Mouse (Mus musculus) MEL (cell line): Measurements from ENCODE around the gene Morc1. TPM values are rescaled to one million over a fixed set of nuclear protein-coding genes. Genes with fewer than 3 reads are reported as not detected.

Source experiments
- DNase-seq: peaks from one replicate; pipeline ENCODE4 v3.0.0; 2011; ENCODE audit warnings: low read depth, low spot score
- H3K27ac ChIP-seq: 2 replicates; pipeline ENCODE4 v1.5.1; 2012; ENCODE audit warnings: low read depth, mild to moderate bottlenecking, control low read depth, low read length, moderate library complexity; ENCODE audit not compliant: control insufficient read depth
- H3K27me3 ChIP-seq, 2 experiments: fragments of 150-350 bp in 1 of 2; sonication (generic) in 1 of 2; 2 replicates each; pipeline ENCODE4 v1.6.1; 2012; ENCODE audit warnings: low read length in 2 of 2, mild to moderate bottlenecking in 2 of 2, improper control_type of control experiment in 1 of 2, moderate library complexity in 1 of 2; ENCODE audit not compliant: insufficient read depth in 2 of 2, control insufficient read depth in 1 of 2
- H3K36me3 ChIP-seq, 2 experiments: 2 replicates each; pipeline ENCODE4 v1.6.1; 2012 to 2014; ENCODE audit warnings: low read length in 2 of 2, improper control_type of control experiment in 1 of 2, inconsistent platforms in 1 of 2, mild to moderate bottlenecking in 1 of 2; ENCODE audit not compliant: insufficient read depth in 2 of 2, control insufficient read depth in 1 of 2
- H3K4me1 ChIP-seq, 2 experiments: fragments of 150-350 bp in 1 of 2; sonication (generic) in 1 of 2; 2 replicates each; pipeline ENCODE4 v1.6.1; 2012; ENCODE audit warnings: low read length in 2 of 2, improper control_type of control experiment in 1 of 2, mild to moderate bottlenecking in 1 of 2; ENCODE audit not compliant: insufficient read depth in 2 of 2, control insufficient read depth in 1 of 2
- H3K4me3 ChIP-seq, 2 experiments: fragments of 150-350 bp in 1 of 2; sonication (generic) in 1 of 2; 2 replicates each; pipeline ENCODE4 v1.5.1; 2012; ENCODE audit warnings: low read depth in 2 of 2, low read length in 2 of 2, mild to moderate bottlenecking in 2 of 2, moderate library complexity in 2 of 2, control low read depth in 1 of 2, improper control_type of control experiment in 1 of 2; ENCODE audit not compliant: control insufficient read depth in 1 of 2, insufficient read depth in 1 of 2
- H3K79me2 ChIP-seq: 2 replicates; pipeline ENCODE4 v1.6.1; 2012; ENCODE audit warnings: mild to moderate bottlenecking, low read length, moderate library complexity; ENCODE audit not compliant: control insufficient read depth, poor library complexity, insufficient read depth
- H3K9ac ChIP-seq: 2 replicates; pipeline ENCODE4 v1.6.1; 2012; ENCODE audit warnings: low read depth, mild to moderate bottlenecking, control low read depth, low read length, moderate library complexity; ENCODE audit not compliant: control insufficient read depth, poor library complexity, severe bottlenecking
- H3K9me3 ChIP-seq: fragments of 150-350 bp; sonication (generic); replicated peaks from 2 replicates; pipeline ENCODE4 v1.6.1; 2012; ENCODE audit warnings: mild to moderate bottlenecking, low read length, improper control_type of control experiment, moderate library complexity; ENCODE audit not compliant: insufficient read depth
- BHLHE40 ChIP-seq: IDR thresholded peaks from 2 replicates; pipeline ENCODE4 v1.6.1; 2012; ENCODE audit warnings: low read depth, mild to moderate bottlenecking, inconsistent platforms, low read length, improper control_type of control experiment, borderline replicate concordance
- CTCF ChIP-seq, 3 experiments: IDR thresholded peaks in 2 of 3; conservative IDR thresholded peaks in 1 of 3; 2 replicates each; pipeline ENCODE4 v1.5.1; 2011 to 2012; ENCODE audit warnings: low read length in 3 of 3, low read depth in 2 of 3, mild to moderate bottlenecking in 2 of 3, improper control_type of control experiment in 1 of 3, inconsistent platforms in 1 of 3, mixed read lengths in 1 of 3, moderate library complexity in 1 of 3; ENCODE audit not compliant: control insufficient read depth in 1 of 3, insufficient read depth in 1 of 3, poor library complexity in 1 of 3, severe bottlenecking in 1 of 3
- ELF1 ChIP-seq: IDR thresholded peaks from 2 replicates; pipeline ENCODE4 v1.6.1; 2014; ENCODE audit warnings: low read depth, mild to moderate bottlenecking, inconsistent platforms, low read length, improper control_type of control experiment, moderate library complexity
- EP300 ChIP-seq, 2 experiments: IDR thresholded peaks; 2 replicates each; pipeline ENCODE4 v1.6.1; 2011; ENCODE audit warnings: improper control_type of control experiment in 2 of 2, low read length in 2 of 2, low read depth in 1 of 2, mild to moderate bottlenecking in 1 of 2
- KAT2A ChIP-seq: conservative IDR thresholded peaks from 2 replicates; pipeline ENCODE4 v1.6.1; 2012; ENCODE audit warnings: low read depth, low read length, improper control_type of control experiment, inconsistent platforms
- MAZ ChIP-seq: IDR thresholded peaks from 2 replicates; pipeline ENCODE4 v1.6.1; 2012; ENCODE audit warnings: low read depth, mild to moderate bottlenecking, inconsistent platforms, low read length, improper control_type of control experiment
- MEF2A ChIP-seq: IDR thresholded peaks from 2 replicates; pipeline ENCODE4 v1.6.1; 2014; ENCODE audit warnings: low read depth, mild to moderate bottlenecking, inconsistent platforms, low read length, improper control_type of control experiment; ENCODE audit not compliant: poor library complexity, insufficient replicate concordance, severe bottlenecking; ENCODE audit errors: extremely low read depth
- NELFE ChIP-seq: IDR thresholded peaks from 2 replicates; pipeline ENCODE4 v1.6.1; 2011; ENCODE audit warnings: low read depth, low read length, improper control_type of control experiment
- NRF1 ChIP-seq: IDR thresholded peaks from 2 replicates; pipeline ENCODE4 v1.6.1; 2014; ENCODE audit warnings: low read depth, mild to moderate bottlenecking, inconsistent platforms, low read length, improper control_type of control experiment, moderate library complexity; ENCODE audit not compliant: poor library complexity, insufficient read depth, severe bottlenecking
- POLR2A ChIP-seq, 2 experiments: IDR thresholded peaks; 2 replicates each; pipeline ENCODE4 v1.6.1; 2011 to 2012; ENCODE audit warnings: low read length in 2 of 2, mild to moderate bottlenecking in 2 of 2, control low read depth in 1 of 2, improper control_type of control experiment in 1 of 2, low read depth in 1 of 2, moderate library complexity in 1 of 2; ENCODE audit not compliant: control insufficient read depth in 1 of 2, insufficient read depth in 1 of 2, poor library complexity in 1 of 2
- POLR2AphosphoS2 ChIP-seq: IDR thresholded peaks from 2 replicates; pipeline ENCODE4 v1.6.1; 2011; ENCODE audit warnings: low read length, improper control_type of control experiment
- POLR2AphosphoS5 ChIP-seq: IDR thresholded peaks from 2 replicates; pipeline ENCODE4 v1.6.1; 2012; ENCODE audit warnings: low read depth, borderline replicate concordance, mild to moderate bottlenecking, inconsistent platforms, low read length, moderate library complexity, mixed read lengths
- RCOR1 ChIP-seq: IDR thresholded peaks from 2 replicates; pipeline ENCODE4 v1.6.1; 2012; ENCODE audit warnings: low read depth, mild to moderate bottlenecking, inconsistent platforms, low read length, improper control_type of control experiment
- USF2 ChIP-seq, 2 experiments: IDR thresholded peaks; 2 replicates each; pipeline ENCODE4 v1.6.1; 2011 to 2012; ENCODE audit warnings: improper control_type of control experiment in 2 of 2, low read length in 2 of 2, borderline replicate concordance in 1 of 2, inconsistent platforms in 1 of 2, low read depth in 1 of 2, mild to moderate bottlenecking in 1 of 2; ENCODE audit not compliant: insufficient read depth in 1 of 2
- ZC3H11A ChIP-seq: IDR thresholded peaks from 2 replicates; pipeline ENCODE4 v1.6.1; 2012; ENCODE audit warnings: low read depth, mild to moderate bottlenecking, inconsistent platforms, low read length, improper control_type of control experiment
- ZKSCAN1 ChIP-seq: IDR thresholded peaks from 2 replicates; pipeline ENCODE4 v1.6.1; 2012; ENCODE audit warnings: low read depth, mild to moderate bottlenecking, inconsistent platforms, low read length, improper control_type of control experiment, moderate library complexity
- polyA plus RNA-seq, 2 experiments: library from polyadenylated mRNA; stranded (reverse) in 1 of 2; unstranded in 1 of 2; fragments of >175 nt in 1 of 2; fragments of >200 nt in 1 of 2; gene quantifications; 2 replicates each; pipeline versions ENCODE4 v1.2.1 to v1.2.4; 2012; ENCODE audit warnings: low replicate concordance in 2 of 2, low read depth in 1 of 2; ENCODE audit not compliant: insufficient read length in 2 of 2, insufficient read depth in 1 of 2, missing spikeins in 1 of 2
- total RNA-seq: library from RNA; depleted of rRNA; stranded (reverse); fragments of 300-350 nt; gene quantifications from 2 replicates; pipeline ENCODE4 v1.2.3, GENCODE M21; 2012

Morc1 gene
- total and polyA plus RNA-seq, 3 experiments = not detected

DNA sequence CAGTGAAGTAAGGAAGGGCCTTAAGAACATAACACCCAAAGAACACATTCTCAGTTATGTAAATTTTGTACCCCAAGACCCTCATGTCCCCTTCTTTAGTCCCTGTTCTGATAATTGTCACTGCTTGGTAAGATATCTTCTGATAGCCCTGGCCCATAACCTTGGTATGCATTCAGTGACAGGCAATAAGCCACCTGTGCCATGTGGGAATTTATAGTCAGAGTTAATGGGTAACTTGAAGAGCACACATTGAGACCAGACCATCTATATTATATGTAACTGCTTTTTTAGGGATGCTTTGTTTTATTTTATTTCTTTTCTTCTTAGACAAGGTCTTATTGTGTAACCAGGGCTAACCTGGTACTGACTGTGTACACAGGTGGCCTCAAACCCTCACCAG, 27.0 kb upstream of the Morc1 start:
- no peaks in the 10 kb centered on the region for H3K4me1 ChIP-seq
- DNase-seq = no peak
- no peak overlapping the region for H3K27ac ChIP-seq
- no peak overlapping the region for H3K9ac ChIP-seq
- H3K27me3 ChIP-seq = no peaks in the 10 kb centered on the region
- H3K36me3 ChIP-seq = no peaks in the 10 kb centered on the region
- H3K4me3 ChIP-seq = no peak overlapping the region
- no peaks in the 10 kb centered on the region for H3K9me3 ChIP-seq
- no peaks in the 10 kb centered on the region for H3K79me2 ChIP-seq
- TF ChIP-seq KAT2A (no peak), USF2 (IDR thresholded peaks at IDR 0.05; ENCODE audit: borderline replicate concordance in 1 of 2, insufficient read depth in 1 of 2, low read depth in 1 of 2, low read length in 2 of 2) (no peak), MAZ (no peak), ZKSCAN1 (no peak), RCOR1 (no peak), MEF2A (no peak), POLR2AphosphoS2 (no peak), NELFE (no peak), EP300 (IDR thresholded peaks at IDR 0.05; ENCODE audit: low read depth in 1 of 2, low read length in 2 of 2) (no peak)

GRCm38 (mm10) chr16:48405674-48406403, 25.2 kb upstream of the Morc1 start:
- Histone ChIP-seq H3K9me3 (no peaks in the 10 kb centered on the region), H3K4me1 (no peaks in the 10 kb centered on the region), H3K9ac (no peak overlapping the region), H3K27me3 (no peaks in the 10 kb centered on the region), H3K79me2 (no peaks in the 10 kb centered on the region), H3K4me3 (no peak overlapping the region), H3K27ac (no peak overlapping the region), H3K36me3 (no peaks in the 10 kb centered on the region)
- no peak for DNase-seq
- TF ChIP-seq ZC3H11A = no peak
- no peak for TF ChIP-seq NRF1
- no peak for TF ChIP-seq USF2 (IDR thresholded peaks at IDR 0.05; ENCODE audit: borderline replicate concordance in 1 of 2, insufficient read depth in 1 of 2, low read depth in 1 of 2, low read length in 2 of 2)
- TF ChIP-seq CTCF (IDR thresholded peaks at IDR 0.05 in 2 of 3, conservative IDR thresholded peaks at IDR 0.05 in 1 of 3; ENCODE audit: control insufficient read depth in 1 of 3, insufficient read depth in 1 of 3, low read depth in 2 of 3, low read length in 3 of 3, poor library complexity in 1 of 3, severe bottlenecking in 1 of 3) = no peak
- no peak for TF ChIP-seq ELF1
- TF ChIP-seq POLR2A (IDR thresholded peaks at IDR 0.05; ENCODE audit: control insufficient read depth in 1 of 2, insufficient read depth in 1 of 2, low read depth in 1 of 2, low read length in 2 of 2, poor library complexity in 1 of 2) = no peak
- no peak for TF ChIP-seq EP300 (IDR thresholded peaks at IDR 0.05; ENCODE audit: low read depth in 1 of 2, low read length in 2 of 2)
- no peak for TF ChIP-seq POLR2AphosphoS5
- TF ChIP-seq BHLHE40 = no peak
